Mouse (Mus musculus): ENCODE measurements around the gene Gm11007.
"Not testable (repeated sequence)": the region's sequence is repeated elsewhere in the genome, so short reads cannot be mapped to it uniquely, and the experiment has no call there.

Gene Gm11007

DNA sequence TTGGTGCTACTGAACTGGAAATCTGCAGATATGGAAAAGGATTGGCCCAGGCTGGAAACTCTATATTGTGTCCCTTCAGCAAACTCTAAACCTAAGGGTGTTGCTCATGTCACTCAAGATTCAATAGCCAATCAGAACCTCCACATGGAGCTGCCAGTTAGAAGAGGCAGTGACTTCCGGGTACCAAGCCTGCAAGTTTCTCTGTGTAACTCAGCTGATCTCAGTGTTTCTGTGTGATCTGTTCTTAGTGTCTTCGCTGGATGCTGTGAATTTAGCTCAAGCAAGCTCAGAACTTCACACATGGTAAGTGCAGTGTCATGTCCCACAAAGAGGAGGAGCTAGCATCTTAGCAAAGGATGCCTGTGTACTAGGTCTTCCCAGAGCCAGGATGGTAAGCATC is at the start of gene Gm11007:
Gene Gm11007 (plus strand): TSS at position 301 of the 400 bp plus-strand sequence.
- not testable (repeated sequence) for DNase-seq
